Mouse (Mus musculus): ENCODE measurements around the gene Uaca.
"Not testable (repeated sequence)": the region's sequence is repeated elsewhere in the genome, so short reads cannot be mapped to it uniquely, and the experiment has no call there.

Uaca gene

DNA sequence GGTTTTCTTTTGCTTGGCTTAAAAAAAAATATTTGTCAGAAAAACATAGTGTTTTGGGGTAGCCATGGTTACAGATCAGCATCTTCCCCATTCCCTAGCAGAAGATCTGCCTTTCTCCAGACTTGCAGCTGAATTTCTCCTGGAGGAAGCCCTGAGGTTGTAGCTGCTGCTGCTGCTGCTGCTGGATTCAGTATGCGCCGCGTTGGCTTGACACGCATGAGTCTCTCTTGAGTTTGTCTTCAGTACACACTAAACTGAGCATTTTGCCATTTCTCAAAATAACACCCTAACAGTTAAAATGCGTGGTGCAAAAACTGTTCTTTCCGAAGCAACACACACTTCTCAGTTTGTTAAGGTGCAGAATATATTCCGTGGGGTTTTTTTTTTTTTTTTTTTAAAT is 1.7 kb downstream of the Uaca start:
- DNase-seq = no peak

GRCm38 (mm10) chr9:60797126-60797525 is 2.8 kb downstream of the Uaca start:
- no peak for DNase-seq

GRCm38 (mm10) chr9:60799061-60799460 is 4.7 kb downstream of the Uaca start:
- DNase-seq = no peak

GRCm38 (mm10) chr9:60800663-60801382 is 6.5 kb downstream of the Uaca start:
- DNase-seq = no peak

DNA sequence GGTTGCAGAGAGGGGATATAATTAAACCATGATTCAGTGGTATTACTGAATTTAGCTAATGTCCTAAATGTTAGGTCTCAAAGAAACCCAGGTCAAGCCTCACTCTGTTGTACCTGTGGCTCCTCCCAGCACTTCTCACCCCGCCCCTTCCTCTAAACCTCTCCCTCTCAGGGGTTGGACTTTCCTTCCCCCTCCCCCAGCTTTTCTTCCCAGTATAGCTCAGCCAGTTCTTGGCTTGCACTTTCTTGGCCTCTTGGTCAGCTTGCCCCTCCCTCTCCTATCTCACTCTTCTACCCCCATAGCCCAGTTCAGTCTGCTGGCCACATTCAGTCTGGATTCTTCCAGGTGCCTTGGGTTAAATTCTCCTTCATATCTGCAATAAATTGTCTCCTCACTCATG is 7.4 kb downstream of the Uaca start:
- no peak for DNase-seq

GRCm38 (mm10) chr9:60802341-60802740 is 8.0 kb downstream of the Uaca start:
- DNase-seq = no peak

DNA sequence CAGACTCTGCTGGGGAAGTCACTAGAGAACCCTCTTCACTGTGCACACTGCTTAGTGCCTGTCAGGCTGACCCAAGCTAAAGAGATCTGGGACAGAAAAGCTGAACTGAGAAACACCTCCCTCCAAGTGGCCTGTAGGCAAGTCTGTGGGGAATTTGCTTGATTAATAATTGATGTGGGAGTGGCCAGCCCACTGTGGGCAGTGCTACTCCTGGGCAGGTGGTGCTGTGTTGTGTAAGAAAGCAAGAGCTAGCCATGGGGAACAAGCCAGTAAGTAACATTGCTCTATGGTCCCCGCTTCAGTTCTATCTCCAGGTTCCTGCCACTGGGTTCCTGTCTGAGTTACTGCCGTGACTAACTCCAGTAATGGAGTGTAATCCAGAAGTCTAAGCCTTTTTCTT is 11.7 kb downstream of the Uaca start:
- DNase-seq = no peak

- no peak for DNase-seq
Observed at GRCm38 (mm10) chr9:60807996-60808395, 13.7 kb downstream of the Uaca start.

DNA sequence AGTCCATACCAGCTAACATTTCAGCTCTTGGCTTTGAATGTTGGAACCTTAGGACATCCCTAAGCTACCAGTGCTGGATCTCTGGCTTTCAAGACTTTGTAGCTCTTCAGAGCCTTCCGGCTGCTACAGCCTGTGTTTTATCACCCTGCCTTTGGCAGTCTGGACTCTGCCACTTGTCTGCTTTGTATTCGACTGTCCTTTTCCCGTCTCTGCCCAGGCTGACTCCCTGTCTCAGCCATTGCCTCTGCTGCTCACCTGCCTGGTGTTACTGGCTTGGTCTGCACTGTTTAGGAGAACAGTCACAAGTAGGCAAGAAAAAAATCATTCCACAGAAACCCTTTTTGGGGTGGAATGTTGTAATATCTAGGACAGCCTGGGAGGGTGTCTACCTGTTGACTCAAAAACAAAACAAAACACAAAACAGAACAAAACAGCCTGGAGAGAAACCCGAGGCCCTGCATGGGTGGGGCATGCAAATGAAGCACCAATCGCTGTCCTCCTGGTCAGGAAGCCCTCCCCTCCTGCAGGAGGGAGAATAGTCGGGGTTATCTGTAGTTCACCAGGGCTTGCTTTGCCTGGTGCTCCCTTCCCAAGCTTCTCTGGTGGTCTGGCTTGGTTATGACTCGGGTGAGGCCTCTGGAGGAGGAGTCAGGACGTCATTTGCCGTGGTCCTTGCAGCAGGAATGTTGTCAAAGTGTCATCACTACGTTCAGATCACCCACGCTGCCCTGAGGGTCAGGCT is 19.0 kb downstream of the Uaca start:
- DNase-seq = peak; percentile 69

- DNase-seq = no peak
Observed at GRCm38 (mm10) chr9:60815502-60815901, 21.2 kb downstream of the Uaca start.

GRCm38 (mm10) chr9:60817585-60817984 is 23.2 kb downstream of the Uaca start:
- DNase-seq = no peak

- DNase-seq = not testable (repeated sequence)
Observed at GRCm38 (mm10) chr9:60818582-60818981, 24.2 kb downstream of the Uaca start.

GRCm38 (mm10) chr9:60819340-60819739 is 25.0 kb downstream of the Uaca start:
- DNase-seq = peak; percentile 35

GRCm38 (mm10) chr9:60821501-60821900 is 27.2 kb downstream of the Uaca start:
- DNase-seq = no peak

DNA sequence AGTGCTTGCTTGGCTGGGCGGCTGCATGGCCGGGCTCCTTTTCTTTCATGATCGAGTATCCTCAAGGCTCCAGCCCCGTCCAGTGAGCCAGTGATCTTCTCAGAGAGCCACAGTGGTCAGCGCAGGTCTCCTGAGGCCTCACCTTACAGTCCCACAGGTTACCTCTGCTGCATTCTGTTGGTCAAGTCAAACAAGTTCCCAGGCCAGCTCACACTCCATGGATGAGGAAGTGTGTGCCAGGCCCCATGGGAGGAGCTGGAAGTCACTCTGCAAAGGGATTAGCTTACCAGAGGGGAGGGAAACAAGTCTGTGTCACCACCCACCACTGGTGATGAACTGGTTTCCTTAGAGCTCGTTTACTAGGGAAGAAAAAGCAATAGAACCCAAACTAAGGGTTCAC is 28.3 kb downstream of the Uaca start:
- DNase-seq = no peak

DNA sequence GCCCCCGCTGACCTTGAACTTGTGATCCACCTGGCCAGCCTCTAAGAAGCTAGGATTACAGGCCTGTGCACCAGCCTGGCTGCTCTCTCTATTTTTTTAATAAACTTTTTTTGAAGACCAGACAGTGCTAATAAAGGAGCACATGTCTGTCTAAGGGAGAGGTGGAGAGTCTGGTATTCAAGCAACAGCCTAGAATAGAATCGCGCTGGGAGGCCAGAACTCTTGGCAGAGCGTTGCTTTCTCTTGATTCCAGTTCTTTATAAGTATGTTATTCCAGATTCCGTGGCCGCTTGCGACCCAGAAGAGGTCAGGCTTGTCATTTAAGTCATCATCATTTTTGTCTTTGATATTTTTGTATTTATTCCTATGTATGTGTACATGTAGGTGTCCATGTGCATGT is 31.2 kb downstream of the Uaca start:
- no peak for DNase-seq

DNA sequence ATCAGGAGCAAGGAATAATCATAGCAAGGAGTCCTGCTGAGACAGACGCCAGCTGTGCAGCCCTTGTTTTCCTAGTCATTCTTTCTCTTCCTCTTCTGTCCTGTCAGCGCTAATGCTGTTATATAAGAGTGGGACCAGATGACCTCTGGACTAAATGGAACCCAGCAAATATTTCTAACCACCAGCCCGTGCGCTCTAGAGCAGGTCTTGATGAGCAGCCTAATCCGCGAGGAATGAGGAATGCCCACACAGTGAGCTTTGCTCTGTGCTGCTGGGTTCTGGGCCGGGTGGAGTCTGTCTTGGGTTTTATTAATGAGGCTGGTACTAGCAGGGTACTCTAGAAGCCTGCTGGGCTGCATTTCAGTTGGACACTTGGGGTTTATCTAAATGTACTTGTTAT is 32.4 kb downstream of the Uaca start:
- DNase-seq = no peak

DNA sequence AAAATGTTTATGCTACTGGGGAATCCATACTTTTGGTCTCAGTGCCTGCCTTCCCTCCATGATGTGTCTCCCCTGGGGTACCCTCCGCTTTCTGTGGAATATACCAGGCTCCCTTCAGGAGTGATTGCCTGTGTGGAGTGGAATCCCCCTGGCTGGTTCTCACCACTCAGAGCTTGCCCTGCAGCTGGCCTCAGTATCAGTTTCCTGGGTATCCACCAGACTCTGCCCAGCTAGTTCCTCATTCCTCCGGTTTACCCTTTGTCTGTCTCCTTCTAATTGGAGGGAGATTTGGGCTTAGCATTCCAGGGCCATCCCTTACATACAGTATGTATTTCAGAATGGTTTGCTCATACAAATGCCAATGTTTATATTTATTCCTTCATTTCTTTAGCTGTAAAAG is 33.9 kb downstream of the Uaca start:
- no peak for DNase-seq

DNA sequence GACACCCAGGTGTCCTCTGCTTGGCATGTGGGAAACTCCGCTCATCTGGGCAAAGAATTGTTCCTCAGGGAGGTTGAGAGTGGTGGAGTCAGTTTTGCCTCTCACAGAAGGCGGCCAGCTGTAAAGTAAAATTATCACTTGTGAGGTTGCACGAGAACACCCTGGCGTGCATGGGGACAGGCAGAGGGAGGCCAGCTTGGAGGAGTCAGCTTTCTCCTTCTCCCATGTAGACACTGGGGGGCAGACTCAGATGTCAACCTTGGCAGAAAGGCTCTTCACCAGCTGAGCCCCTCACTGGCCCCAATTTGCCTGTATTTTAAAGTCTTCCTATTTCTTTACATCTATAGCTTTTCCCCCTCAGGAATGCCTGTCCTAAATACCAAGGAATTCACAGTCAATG is 35.3 kb downstream of the Uaca start:
- DNase-seq = no peak

DNA sequence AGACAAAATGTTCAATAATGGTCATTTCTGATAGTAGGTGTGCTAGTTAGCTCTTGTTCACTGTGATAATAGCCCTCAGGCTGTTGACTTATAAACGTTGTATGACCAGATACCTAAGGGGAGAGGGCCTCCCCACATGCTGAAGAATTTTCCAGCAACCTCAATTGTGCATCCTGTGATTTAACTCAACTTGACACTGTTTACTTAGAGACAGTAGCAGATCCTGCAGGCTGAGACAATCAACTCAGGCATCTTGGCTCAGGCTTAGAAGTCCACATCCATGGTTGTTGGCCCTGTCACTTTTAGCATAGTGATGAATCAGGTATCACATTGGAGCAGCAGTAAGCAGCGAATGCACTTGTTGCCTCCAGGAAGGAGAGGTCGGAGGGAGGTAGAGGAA is 35.7 kb downstream of the Uaca start:
- no peak for DNase-seq

- DNase-seq = no peak
Observed at GRCm38 (mm10) chr9:60832233-60832632, 37.9 kb downstream of the Uaca start.

- DNase-seq = no peak
Observed at GRCm38 (mm10) chr9:60836151-60836550, 41.8 kb downstream of the Uaca start.

- no peak for DNase-seq
Observed at GRCm38 (mm10) chr9:60837078-60837448, 42.7 kb downstream of the Uaca start.

DNA sequence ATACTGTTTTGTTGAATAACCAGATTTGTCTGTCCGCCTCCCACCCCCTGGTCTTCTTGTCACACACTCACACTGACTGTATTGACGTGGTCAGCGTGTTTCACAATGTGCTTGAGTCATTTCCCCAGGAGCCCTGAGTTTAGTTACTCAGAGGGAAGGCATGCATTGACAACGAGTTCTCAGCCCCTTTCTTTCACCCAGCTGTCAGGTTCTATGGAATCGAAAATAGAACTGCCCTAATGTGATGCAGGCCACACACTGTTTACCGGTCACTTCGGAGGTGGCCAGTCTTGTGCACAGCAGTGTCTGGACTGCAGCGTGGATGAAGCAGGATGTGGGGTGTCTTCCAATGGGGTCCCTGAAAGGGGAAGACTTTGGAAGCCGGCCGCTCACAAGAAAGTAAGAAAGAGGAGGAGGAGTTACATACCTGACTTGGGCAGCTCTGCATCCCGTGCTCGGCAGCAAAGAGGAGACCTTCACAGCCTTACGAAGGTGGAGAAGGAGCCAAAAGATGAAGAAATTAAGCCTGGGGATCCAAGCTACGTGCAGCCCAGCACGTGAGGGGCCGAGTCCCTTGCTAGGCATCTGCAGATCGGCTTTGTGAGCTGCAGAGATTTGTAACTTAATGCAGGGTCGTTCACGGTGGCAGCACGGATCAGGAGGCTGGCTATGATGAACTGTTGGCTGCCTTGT is 43.3 kb downstream of the Uaca start:
- no peak for DNase-seq
